Mouse (Mus musculus): ENCODE results near the gene Bcar3.

DNA sequence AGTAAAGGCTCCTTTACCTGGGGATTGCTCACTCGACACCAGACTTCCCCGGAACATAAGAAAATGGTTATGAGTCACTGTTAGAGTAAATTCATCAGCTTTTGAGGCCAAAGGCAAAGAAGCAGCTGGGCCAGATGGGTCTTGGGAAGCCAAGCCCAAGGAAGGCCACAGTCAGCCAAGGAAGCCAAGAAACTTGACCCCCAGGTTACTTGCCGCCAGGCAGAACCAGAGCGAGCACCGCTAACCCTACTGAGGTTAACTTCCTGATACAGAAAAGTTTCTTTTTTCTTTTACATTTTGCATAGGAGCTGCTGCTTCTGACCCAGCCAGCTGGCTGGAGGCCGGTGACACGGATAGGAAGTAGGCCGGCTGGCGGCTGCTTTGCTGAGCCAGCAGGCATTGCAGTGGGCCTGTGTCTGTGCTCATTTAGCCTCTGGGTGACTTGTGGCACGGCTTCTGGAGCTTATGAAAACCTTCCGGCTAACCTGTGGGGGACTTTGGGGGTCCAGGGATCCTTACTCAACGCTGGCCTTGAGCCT, 100.0 kb downstream of the Bcar3 start:
- TF ChIP-seq POLR2A (IDR thresholded peaks at IDR 0.05; ENCODE audit: borderline replicate concordance, insufficient read depth, low read length), result no peak
- TF ChIP-seq CTCF (IDR thresholded peaks at IDR 0.05; ENCODE audit: borderline replicate concordance, insufficient read depth, low read depth, low read length), result no peak

Data from cerebellum, adult 2 months (tissue).